ENCODE assay signal across 8 mouse cellular contexts in the genomic region with DNA sequence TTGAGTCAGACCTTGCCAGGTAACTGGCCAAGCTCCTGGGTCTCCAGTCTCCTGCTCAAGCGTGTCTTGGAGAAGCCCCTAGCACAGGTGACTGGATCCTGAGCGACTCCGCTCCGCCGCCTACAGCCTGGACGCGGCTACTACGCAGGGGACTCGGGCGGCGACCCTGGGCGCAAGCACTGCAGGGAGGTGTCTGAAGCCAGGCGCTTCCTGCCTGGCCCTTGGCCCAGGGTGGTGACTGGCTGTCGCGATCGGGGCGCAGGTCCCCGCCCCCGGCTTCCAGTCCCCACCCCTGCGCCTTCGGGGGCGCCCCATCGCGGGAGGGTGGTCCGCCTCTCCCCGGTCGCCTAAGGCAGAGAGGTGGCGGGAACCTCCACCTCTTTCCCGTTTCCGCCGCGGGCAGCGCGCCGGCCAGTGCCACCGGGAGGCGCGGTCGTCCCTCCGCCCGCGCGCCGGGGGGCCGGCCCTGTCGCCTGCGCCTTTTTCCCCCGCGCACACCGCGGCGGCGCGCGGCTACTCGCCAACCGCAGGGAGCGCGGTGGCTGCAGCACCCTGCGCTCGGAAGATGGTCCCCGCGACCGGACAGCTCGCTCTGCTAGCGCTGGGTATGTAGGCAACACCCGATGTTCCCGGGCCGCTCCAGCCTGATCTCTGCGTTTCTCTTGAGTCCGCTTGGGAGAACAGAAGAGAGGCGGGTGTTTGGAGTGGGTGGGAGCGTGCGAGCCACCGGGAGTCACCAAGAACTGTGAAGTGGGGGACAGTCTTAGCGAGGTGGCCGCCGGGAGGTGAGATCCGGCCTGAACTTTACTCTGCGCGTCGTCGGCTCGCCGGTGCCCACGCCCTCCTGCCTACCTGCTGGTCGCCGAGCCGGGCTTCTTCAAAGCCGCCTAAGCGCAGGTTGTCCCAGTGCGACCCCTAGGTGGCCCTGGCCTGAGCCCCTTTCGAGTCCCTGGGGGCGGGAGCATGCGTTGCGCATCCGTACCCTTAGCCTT. TPM values are rescaled to one million over a fixed set of nuclear protein-coding genes. Genes with fewer than 3 reads are reported as not detected.
DNase-seq lines count a peak whose midpoint lies in the region; ATAC-seq and TF ChIP-seq lines count a peak whose summit lies in the region.

A gene (plus strand): TSS at position 283 of the 992 bp plus-strand sequence.

- H3K9ac ChIP-seq in embryonic facial prominence, embryonic 14.5 days (ENCODE audit: low read depth, low read length) = peak within 1 kb of the TSS; percentile 71
- peak within 1 kb of the TSS; percentile 69 for H3K9ac ChIP-seq in heart, embryonic 14.5 days (ENCODE audit: low read length)
- peak within 1 kb of the TSS; percentile 62 for H3K9ac ChIP-seq in kidney, postnatal 0 days (ENCODE audit: low read depth, low read length)
- peak within 1 kb of the TSS; percentile 46 for H3K9ac ChIP-seq in liver, embryonic 13.5 days
- peak within 1 kb of the TSS; percentile 51 for H3K9ac ChIP-seq in neural tube, embryonic 12.5 days

- peak; percentile 13 to 25 for DNase-seq in B cell, adult 2 months
- peak; percentile 89 to 90 for DNase-seq in adrenal gland, postnatal 36 days
- DNase-seq in embryonic facial prominence, embryonic 14.5 days (ENCODE audit: low spot score) = peak; percentile 66
- peak; percentile 72 for DNase-seq in kidney, postnatal 0 days (ENCODE audit: low spot score)
- peak; percentile 14 for DNase-seq in liver, embryonic 13.5 days
- peak; percentile 25 for DNase-seq in thymus, postnatal 25 days

- H3K4me2 ChIP-seq in embryonic facial prominence, embryonic 14.5 days (ENCODE audit: low read depth, low read length) = peak within 1 kb of the TSS; percentile 98
- H3K4me2 ChIP-seq in heart, embryonic 14.5 days (ENCODE audit: low read length) = peak within 1 kb of the TSS; percentile 93
- H3K4me2 ChIP-seq in kidney, postnatal 0 days (ENCODE audit: low read length) = peak within 1 kb of the TSS; percentile 87
- peak within 1 kb of the TSS; percentile 66 for H3K4me2 ChIP-seq in liver, embryonic 13.5 days
- peak within 1 kb of the TSS; percentile 96 for H3K4me2 ChIP-seq in neural tube, embryonic 12.5 days (replicated peaks)

- peak; percentile 90 for ATAC-seq in embryonic facial prominence, embryonic 14.5 days (ENCODE audit: low read depth)
- ATAC-seq in heart, embryonic 14.5 days (ENCODE audit: insufficient number of reproducible peaks, insufficient read depth, low FRiP score, low read depth) = peak; percentile 82
- ATAC-seq in kidney, postnatal 0 days (replicated peaks; ENCODE audit: low FRiP score, low read depth) = peak; percentile 84
- peak; percentile 82 for ATAC-seq in liver, embryonic 13.5 days (ENCODE audit: low read depth)
- peak; percentile 83 for ATAC-seq in neural tube, embryonic 12.5 days (ENCODE audit: low FRiP score, low read depth)

- H3K27ac ChIP-seq in embryonic facial prominence, embryonic 14.5 days (replicated peaks; ENCODE audit: low read depth, low read length) = no peak within 1 kb of the TSS
- peak within 1 kb of the TSS in 1 of 2 experiments; percentile 53; a peak in 1 of 4 replicates for H3K27ac ChIP-seq in heart, embryonic 14.5 days (replicated peaks in 1 of 2; ENCODE audit: control insufficient read depth in 1 of 2, insufficient read depth in 1 of 2, low read depth in 2 of 2, low read length in 2 of 2)
- H3K27ac ChIP-seq in kidney, postnatal 0 days = peak within 1 kb of the TSS; percentile 79
- H3K27ac ChIP-seq in liver, embryonic 13.5 days = peak within 1 kb of the TSS; percentile 40; the same call in 1 of the 2 replicates
- peak within 1 kb of the TSS; percentile 32; the same call in 1 of the 2 replicates for H3K27ac ChIP-seq in neural tube, embryonic 12.5 days

- H3K9me3 ChIP-seq in embryonic facial prominence, embryonic 14.5 days (ENCODE audit: control insufficient read depth, low read length) = no peaks in the 10 kb centered on the region
- H3K9me3 ChIP-seq in heart, embryonic 14.5 days (ENCODE audit: control insufficient read depth, low read length) = no peaks in the 10 kb centered on the region
- no peaks in the 10 kb centered on the region for H3K9me3 ChIP-seq in kidney, postnatal 0 days (replicated peaks; ENCODE audit: low read length)
- H3K9me3 ChIP-seq in liver, embryonic 13.5 days (replicated peaks) = no peaks in the 10 kb centered on the region
- H3K9me3 ChIP-seq in neural tube, embryonic 12.5 days = no peaks in the 10 kb centered on the region

- H3K4me1 ChIP-seq in embryonic facial prominence, embryonic 14.5 days (ENCODE audit: control insufficient read depth, insufficient read depth, low read length) = peaks cover 17% of the 10 kb centered on the region
- peaks cover 0 to 2% of the 10 kb centered on the region in 2 experiments; a peak in 1 of 4 replicates for H3K4me1 ChIP-seq in heart, embryonic 14.5 days (ENCODE audit: control insufficient read depth in 2 of 2, insufficient read depth in 2 of 2, low read length in 2 of 2)
- no peaks in the 10 kb centered on the region for H3K4me1 ChIP-seq in kidney, postnatal 0 days (replicated peaks; ENCODE audit: insufficient read depth, low read length)
- no peaks in the 10 kb centered on the region; the same call in 1 of the 2 replicates for H3K4me1 ChIP-seq in liver, embryonic 13.5 days (replicated peaks)
- H3K4me1 ChIP-seq in neural tube, embryonic 12.5 days = peaks cover 17% of the 10 kb centered on the region

- H3K4me3 ChIP-seq in embryonic facial prominence, embryonic 14.5 days (ENCODE audit: low read depth, low read length) = peak within 1 kb of the TSS; percentile 66
- peak within 1 kb of the TSS; percentile 69 to 89 for H3K4me3 ChIP-seq in heart, embryonic 14.5 days (ENCODE audit: control insufficient read depth in 1 of 2, insufficient read depth in 1 of 2, low read depth in 1 of 2, low read length in 2 of 2)
- peak within 1 kb of the TSS; percentile 60 for H3K4me3 ChIP-seq in kidney, postnatal 0 days (replicated peaks; ENCODE audit: low read depth, low read length)
- H3K4me3 ChIP-seq in liver, embryonic 13.5 days (replicated peaks) = peak within 1 kb of the TSS; percentile 59
- H3K4me3 ChIP-seq in neural tube, embryonic 12.5 days = peak within 1 kb of the TSS; percentile 52

- peak; percentile 66 for TF ChIP-seq CTCF in kidney, postnatal 0 days (IDR thresholded peaks at IDR 0.05; ENCODE audit: low read depth)

- peaks cover 28% of the 10 kb centered on the region for H3K27me3 ChIP-seq in embryonic facial prominence, embryonic 14.5 days (replicated peaks; ENCODE audit: control insufficient read depth, insufficient read depth, low read length)
- H3K27me3 ChIP-seq in heart, embryonic 14.5 days (ENCODE audit: control insufficient read depth, insufficient read depth, low read length) = peaks cover 11% of the 10 kb centered on the region
- H3K27me3 ChIP-seq in kidney, postnatal 0 days (ENCODE audit: insufficient read depth, low read length) = no peaks in the 10 kb centered on the region
- peaks cover 67% of the 10 kb centered on the region for H3K27me3 ChIP-seq in liver, embryonic 13.5 days
- H3K27me3 ChIP-seq in neural tube, embryonic 12.5 days (replicated peaks) = peaks cover 40% of the 10 kb centered on the region

- no peaks in the 10 kb centered on the region for H3K36me3 ChIP-seq in embryonic facial prominence, embryonic 14.5 days (ENCODE audit: control insufficient read depth, insufficient read depth, low read length)
- no peaks in the 10 kb centered on the region for H3K36me3 ChIP-seq in heart, embryonic 14.5 days (ENCODE audit: control insufficient read depth, insufficient read depth, low read length)
- no peaks in the 10 kb centered on the region for H3K36me3 ChIP-seq in kidney, postnatal 0 days (ENCODE audit: insufficient read depth, low read length)
- H3K36me3 ChIP-seq in liver, embryonic 13.5 days = no peaks in the 10 kb centered on the region
- no peaks in the 10 kb centered on the region for H3K36me3 ChIP-seq in neural tube, embryonic 12.5 days

- under 1% methylated on average over 44 of the region's 97 CpGs for WGBS in embryonic facial prominence, embryonic 14.5 days
- under 1% methylated on average over 76 of the region's 97 CpGs for WGBS in heart, embryonic 14.5 days
- under 1% methylated on average over 97 of the region's 97 CpGs for WGBS in kidney, postnatal 0 days
- under 1% methylated on average over 95 of the region's 97 CpGs for WGBS in liver, embryonic 13.5 days (ENCODE audit: insufficient replicate concordance)
- WGBS in neural tube, embryonic 12.5 days = under 1% methylated on average over 97 of the region's 97 CpGs

RNA-seq across cellular contexts. Expression of the gene that starts here (rescaled TPM):
- total RNA-seq in adrenal gland, postnatal 36 days (2021) = 10 to 100 TPM; 12.0 to 20.8 TPM
- 4.5 and 5.2 TPM in 2 replicates for polyA plus RNA-seq in embryonic facial prominence, embryonic 14.5 days (2014; fragmentation: Nextera tagmentation; extraction: Ambion mirVana)
- polyA plus RNA-seq in heart, embryonic 14.5 days (2014; fragmentation: Nextera tagmentation; extraction: Ambion mirVana) = 4.2 and 4.5 TPM in 2 replicates
- 5.7 and 6.1 TPM in 2 replicates for polyA plus RNA-seq in kidney, postnatal 0 days (2015; fragmentation: Nextera tagmentation; extraction: Ambion mirVana)
- polyA plus RNA-seq in liver, embryonic 13.5 days (2015; fragmentation: Nextera tagmentation; extraction: Ambion mirVana) = 1.1 and 1.2 TPM in 2 replicates
- 3.3 and 4.0 TPM in 2 replicates for polyA plus RNA-seq in neural tube, embryonic 12.5 days (2016; fragmentation: Nextera tagmentation; extraction: Ambion mirVana)

Comparison
In these comparisons a context has a peak if more than half of its experiments do, and no peak if none do; other contexts are left out.
1. DNase-seq: peak in every context shown above with its lines; median percentile 90 in adrenal gland, postnatal 36 days; 72 in kidney, postnatal 0 days; 66 in embryonic facial prominence, embryonic 14.5 days; 25 in thymus, postnatal 25 days; 19 in B cell, adult 2 months; 14 in liver, embryonic 13.5 days.